Mouse (Mus musculus) right cerebral cortex, adult 18-20 months (tissue): Measurements from ENCODE around the gene Rbp3.

Experiments used
- DNase-seq: peaks from one replicate; pipeline ENCODE4 v3.0.0; 2022; ENCODE audit warnings: mixed read lengths

Gene Rbp3

DNA sequence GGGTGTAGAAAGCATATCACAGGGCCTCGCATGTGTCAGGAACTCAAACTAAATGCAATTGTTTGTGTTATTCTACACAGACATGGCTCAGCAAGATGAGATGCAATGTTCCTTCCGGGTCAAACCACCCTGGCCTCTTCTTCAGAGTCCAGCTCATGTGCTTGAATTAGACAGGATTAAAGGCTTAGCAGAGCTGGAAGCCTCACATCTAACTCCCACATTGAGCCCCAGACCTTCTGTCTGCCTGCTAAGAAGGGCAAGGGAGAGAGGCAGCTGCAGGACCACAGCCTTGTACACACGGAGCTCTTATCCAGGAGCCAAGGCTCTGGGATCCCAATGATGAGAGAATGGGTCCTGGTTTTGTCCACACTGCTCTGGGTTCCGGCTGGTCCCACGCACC lies at the start of gene Rbp3:
TSS of gene Rbp3 (plus strand) at position 243 of the 400 bp plus-strand sequence.
- no peak for DNase-seq

DNA sequence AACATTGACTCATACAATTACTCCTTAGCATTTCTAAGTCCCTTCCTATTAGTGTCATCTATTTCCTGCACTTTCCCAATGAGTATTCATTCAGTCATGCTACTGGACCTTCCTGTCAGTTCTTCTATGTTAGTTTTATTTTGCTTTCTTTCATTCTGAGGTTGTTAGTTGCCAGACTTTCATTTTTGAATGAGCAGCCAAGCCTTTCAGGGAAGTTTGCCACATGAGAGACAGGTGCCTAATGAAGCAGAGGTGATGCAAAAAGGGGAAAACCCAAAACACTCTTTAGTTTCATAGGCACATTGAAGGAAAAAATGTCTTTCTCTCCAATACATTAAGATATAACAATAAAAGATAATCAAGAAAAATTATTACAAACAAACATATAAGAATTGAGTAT lies 49.0 kb upstream of the Rbp3 start:
- DNase-seq = no peak

DNA sequence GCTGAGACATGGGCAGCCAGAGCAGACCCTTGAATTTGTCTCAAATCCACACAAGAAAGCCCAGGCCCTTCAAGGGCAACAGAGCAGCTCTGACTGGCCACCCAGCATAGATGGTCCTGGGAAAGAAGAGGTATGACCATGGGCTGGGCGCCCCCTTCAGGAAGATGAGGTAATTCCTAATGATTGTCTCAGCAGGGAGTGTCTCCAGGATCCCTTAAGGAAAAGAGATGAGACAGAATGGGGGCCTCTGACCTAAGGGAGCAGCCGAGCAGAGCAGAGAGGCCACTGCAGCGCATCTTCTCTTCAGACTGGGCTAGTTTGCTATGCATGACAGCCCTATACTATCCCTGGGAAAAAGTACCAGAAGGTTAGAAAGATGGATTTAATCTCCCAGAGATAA lies 40.1 kb upstream of the Rbp3 start:
- peak; percentile 43 for DNase-seq

DNA sequence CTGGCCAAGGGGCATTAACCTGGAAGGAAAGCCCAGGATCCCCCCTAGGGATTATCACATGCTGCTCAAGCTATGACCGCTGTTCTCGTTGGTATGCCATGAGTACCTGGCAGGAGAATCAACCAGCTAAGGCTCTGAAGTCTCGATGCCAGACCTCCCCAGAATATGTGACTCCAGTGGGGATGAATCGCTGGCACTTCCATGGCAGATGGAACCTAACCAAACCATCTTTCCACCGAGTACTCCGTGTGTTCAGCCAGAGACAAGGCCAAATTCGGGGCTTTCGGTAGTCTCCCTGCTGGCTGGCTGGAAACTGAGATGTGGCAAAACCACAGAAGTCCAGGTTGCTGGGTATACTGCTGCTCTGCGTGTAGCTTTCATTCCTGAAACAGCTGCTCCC lies 39.6 kb upstream of the Rbp3 start:
- DNase-seq = no peak

DNA sequence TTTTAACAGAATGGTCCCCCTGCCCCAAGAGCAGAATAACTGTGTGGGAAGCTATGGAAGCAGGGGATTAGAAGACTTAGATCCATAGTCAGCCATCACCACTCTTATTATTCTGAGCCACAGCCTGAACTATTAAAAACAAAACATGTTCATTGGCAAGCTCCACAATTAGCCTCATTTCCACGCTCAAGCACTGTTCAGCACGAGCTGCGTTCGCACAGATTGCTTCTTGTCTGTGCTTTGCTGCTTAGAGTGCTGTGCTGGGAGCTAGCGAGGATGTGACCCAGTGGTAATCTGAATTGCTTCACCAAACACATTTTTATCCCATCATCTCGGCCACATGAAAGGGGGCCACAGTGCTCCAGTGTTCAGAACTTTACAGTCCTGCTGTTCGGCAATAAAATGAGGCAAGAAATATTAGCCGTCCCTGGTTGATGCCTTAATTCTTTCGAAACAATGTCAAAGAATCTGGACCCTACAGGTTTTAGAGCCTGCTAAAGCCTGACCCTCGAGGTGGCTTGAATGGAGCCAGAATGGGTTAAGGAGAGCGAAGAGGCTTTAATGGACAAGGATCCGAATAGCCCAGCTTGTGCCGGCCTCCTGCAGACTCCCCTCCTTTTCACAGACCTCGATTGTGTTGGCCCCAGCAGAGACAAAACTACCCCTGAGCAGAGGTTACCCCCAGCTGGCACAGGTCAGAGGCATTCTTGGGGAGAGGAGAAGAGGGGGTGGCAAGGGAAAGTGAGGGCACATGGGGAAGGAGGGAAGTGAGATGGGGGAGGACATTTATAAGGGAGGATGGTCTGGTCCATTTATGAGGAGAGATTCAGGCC lies 32.9 kb upstream of the Rbp3 start:
- peak; percentile 29 for DNase-seq

DNA sequence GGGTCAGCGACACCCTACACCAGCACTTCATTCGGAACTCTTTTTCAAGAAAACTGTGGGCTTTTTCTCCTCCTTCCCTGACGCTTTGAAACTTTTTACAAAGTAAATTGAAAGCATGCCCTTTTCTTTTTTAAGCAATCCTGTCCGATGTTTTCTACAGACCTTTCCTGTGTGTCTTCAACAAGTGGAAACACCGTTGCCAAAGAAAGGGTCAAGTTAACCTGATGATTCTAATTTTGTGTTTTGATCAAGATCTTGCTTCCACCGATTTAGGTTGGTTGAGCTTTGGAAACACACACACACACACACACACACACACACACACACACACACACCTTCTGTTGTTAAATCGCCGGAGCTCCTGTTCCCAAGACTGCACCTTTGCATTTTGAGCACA lies 31.0 kb upstream of the Rbp3 start:
- no peak for DNase-seq

DNA sequence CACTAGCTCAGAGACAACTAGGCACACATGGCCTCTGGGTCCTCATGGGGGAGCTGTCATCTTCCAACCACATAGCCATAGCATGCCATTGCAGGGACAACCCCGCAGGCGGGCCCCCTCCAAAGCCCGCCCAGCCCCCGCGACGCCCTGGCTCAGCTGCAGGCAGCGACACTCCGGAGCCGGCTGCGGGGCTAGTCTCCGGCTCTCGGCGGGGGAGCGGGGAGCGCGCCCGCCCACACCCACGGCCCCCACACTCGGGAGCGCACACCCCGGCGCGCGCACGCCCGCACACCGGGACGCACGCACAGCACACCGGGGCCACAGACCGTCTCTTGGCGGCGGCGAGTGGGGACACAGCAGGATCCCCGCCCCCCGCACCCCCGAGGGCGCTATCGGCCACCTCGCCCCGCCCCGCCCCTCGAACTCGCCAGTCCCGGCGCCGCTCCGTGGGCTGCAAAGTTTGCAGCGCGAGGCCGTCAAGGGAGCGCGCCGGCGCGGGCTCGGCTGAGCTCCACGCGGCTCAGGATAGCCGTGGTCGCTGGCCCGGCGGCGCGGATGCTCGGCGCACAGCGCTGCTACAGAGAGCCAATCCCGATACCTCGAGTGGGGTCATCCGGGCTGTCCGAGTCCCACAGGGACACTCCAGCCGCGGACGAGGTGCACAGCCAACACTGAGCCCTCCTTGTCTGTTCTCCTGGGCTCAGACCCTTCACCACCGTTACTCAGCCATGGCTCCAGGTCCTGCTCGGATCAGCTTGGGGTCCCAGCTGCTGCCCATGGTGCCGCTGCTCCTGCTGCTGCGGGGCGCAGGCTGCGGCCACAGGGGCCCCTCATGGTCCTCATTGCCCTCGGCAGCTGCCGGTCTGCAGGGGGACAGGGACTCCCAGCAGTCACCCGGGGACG lies 30.4 kb upstream of the Rbp3 start, which contains the start of gene Gdf10:
TSS of gene Gdf10 (plus strand) at position 420 of the 903 bp plus-strand sequence.
- DNase-seq = peak; percentile 41

DNA sequence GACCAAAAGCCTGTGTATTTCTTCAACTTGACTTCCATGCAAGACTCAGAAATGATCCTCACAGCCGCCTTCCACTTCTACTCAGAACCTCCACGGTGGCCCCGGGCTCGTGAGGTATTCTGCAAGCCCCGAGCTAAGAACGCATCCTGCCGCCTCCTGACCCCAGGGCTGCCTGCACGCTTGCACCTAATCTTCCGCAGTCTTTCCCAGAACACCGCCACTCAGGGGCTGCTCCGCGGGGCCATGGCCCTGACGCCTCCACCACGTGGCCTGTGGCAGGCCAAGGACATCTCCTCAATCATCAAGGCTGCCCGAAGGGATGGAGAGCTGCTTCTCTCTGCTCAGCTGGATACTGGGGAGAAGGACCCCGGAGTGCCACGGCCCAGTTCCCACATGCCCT lies 21.9 kb upstream of the Rbp3 start:
- no peak for DNase-seq

DNA sequence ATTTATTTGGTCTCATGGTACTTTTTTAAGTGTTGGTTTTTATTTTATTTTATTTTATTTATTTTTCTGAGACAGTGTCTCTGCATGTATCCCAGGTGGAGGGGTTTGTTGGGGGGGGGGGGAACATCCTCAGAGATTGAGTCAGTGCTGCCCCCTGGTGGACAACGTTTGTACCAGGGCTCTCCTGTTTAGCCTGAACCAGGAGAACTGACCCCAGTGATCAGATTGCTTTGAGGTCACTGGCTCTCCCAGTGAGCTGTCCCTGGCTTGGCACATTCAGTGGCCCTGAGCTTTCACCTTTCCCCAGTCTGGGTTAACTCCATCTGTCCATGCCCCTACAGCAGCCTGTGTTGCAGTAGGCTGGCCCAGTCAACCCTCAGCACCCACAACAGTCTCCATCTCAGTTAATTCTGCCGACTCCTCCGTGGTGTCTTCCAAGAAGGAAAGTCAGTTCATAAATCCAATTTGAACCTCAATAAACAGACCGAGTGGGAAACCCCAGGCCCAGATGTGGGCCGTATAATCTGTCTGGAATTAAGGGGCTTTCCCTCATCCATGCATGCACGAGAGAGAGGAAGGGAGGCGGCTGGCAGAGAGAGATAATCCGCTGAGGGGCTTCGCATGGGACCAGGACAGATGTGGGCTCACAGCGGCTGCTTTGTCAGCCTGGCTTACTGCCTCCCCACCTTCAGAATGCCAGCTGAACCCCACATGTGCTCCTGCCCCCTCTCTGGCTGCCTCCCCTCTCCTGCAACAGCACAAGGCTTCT lies 20.7 kb upstream of the Rbp3 start:
- DNase-seq = peak; percentile 36

DNA sequence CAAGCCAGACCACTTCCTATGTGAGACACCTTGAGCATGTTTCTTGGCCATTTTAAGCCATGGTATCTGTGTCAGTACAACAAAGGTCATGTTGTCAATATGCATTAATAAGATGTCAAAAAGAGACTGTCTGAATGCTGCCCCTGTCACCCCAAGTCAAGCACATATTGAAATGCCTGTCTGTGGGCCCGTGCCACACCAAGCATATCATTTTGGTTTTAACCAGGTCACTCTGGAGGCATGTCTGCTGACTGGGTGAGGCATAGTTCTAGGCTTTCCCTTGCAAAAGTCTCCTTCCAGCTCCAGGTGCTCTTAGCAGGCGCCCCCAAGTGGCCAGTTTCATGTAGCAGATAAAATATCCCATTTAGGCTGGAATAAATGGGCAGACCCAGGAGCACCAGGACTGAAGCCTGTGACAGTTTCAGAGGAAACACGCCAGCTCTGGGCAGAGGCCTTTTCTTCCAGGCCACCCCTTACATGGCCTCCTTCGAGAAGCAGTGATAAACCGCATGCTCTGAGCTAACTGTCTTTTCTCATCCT lies 20.0 kb upstream of the Rbp3 start:
- DNase-seq = peak; percentile 53

DNA sequence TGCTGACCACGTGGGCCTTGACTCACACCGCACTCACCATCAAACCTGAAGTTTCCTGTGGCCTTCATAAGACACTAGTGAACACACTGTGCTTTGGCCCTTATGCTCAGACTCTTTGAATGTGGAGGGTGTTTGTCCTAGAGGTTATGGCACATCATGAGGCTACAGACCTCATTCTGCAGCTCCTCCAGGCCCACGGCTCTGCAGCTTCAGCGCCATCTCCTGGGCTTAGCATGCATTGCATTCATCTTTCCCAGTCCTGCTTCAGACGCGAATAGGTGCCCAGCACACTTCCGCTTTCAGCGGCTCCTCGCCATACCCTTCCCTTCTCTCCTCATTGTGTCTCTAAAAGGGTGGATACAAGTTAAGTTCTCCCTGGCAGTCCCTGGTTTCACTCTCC lies 14.7 kb upstream of the Rbp3 start:
- peak; percentile 72 for DNase-seq

DNA sequence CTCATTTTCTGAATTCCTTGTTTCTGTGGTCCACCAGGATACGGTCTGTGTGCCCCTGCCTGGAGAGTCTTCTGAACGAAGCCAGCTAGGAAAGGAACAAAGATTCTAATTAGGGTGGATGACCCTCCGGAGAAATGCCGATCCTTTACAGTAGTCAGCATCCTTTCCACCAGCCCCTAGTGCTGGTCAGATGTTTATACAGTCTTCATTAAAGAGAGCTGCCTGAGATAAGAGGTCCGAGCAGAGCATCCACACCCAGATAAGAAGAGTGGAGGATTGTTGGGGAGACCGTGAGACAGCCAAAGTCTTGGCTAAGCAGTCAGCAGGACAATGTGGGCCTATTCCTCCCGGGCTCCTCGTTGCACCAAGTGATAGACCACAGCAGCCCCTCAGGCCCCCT lies 13.1 kb upstream of the Rbp3 start, which contains the start of gene Gdf2:
TSS of gene Gdf2 (plus strand) at position 301 of the 400 bp plus-strand sequence.
- DNase-seq = no peak

DNA sequence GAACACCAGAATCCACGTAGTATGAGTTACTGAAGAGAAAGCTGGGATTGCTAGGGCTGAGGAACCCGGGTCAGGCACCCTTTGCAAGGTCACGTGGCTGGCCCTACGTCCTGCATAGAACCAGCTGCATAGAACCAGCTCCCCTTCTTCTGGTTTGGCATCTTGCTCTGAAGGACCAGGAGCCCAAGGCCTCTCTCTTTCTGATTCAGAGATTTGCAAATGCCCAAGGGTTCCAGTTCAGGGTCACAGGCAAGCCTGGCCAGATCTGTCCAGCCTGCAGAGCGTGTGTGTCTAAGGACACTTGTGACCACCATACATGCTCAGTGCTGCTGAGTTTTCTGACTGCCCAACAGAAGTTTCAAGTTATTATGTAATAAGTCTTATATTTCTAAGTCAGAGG lies 11.6 kb upstream of the Rbp3 start:
- DNase-seq = no peak

DNA sequence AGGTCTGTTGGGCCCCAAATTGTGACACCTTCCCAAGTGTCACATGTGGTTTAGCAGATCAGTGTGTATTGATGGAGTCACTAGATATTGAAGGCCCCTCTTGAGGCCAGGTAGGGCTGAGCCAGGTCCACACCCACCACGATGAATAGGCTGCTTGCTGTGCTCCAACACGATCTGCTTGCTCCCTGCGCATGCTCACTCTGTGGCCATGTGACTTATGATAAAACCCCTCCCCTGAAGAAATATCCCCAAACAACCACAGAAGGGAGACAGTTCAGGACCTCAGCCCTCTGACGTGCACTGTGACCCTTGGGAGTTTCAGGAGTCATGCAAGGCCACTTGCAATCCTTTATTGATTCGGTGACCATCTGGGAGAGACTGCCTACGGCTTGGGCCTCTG lies 7.7 kb upstream of the Rbp3 start:
- DNase-seq = no peak

DNA sequence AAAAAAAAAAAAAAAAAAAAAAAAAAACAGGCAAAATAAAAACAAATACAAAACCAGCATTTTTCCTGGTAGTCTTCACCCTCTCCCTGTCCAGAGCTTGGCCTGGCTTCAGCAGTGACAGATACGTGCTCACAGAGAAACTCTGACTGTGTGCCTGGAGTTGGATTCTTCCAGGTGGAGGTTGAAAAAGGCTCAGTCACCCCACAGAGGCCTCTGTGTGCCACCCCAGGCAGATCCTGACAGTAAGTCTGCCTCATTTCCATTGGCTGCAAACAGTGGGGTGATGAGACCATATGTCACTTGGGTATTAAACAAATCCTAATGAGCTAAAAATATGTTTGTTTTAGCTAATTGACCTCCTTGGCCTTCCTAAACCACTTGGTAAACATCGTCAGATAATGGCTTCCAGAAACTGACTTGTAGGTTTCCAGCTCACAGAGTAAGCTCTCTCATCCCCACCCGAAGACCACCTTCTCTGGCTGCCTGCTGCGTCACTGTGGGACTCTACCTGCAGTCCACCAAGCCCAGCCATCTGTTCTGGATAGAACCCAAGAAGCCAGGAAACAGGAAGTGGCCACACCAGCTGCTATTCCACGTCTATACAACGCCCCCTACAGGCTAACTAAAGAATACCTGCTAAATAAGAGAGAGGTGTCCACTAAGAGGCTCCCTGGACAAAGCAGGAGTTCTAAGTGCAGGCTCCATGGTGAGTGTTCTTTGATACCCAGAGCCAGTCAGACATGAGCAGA lies 1.4 kb upstream of the Rbp3 start:
- no peak for DNase-seq

DNA sequence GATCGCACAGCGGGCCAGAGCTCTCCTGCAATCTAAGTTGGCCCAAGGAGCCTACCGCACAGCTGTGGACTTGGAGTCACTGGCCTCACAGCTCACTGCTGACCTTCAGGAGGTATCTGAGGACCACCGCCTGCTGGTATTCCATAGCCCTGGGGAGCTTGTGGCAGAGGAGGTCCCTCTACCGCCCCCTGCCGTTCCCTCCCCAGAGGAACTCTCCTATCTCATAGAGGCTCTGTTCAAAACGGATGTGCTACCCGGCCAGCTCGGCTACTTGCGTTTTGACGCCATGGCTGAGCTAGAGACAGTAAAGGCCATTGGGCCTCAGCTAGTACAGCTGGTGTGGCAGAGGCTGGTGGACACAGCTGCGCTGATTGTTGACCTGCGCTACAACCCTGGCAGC lies 2.3 kb downstream of the Rbp3 start:
- no peak for DNase-seq

DNA sequence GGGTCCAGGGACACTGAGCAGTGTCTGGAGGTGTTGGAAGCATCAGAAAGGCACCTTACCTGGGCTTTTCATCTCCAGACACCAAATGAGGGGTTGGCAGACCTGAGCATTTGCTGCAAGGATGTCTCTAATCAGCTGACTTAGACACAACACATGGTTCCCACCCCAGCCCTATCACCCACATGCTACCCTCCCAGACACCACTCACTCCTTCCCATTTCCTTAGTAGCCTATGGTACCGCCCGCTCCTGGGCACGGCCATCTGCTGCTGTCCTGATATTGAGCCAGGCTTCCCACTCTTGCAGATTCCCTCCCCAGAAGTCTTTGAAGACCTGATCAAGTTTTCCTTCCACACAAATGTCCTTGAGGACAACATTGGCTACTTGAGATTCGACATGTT lies 4.4 kb downstream of the Rbp3 start:
- no peak for DNase-seq

DNA sequence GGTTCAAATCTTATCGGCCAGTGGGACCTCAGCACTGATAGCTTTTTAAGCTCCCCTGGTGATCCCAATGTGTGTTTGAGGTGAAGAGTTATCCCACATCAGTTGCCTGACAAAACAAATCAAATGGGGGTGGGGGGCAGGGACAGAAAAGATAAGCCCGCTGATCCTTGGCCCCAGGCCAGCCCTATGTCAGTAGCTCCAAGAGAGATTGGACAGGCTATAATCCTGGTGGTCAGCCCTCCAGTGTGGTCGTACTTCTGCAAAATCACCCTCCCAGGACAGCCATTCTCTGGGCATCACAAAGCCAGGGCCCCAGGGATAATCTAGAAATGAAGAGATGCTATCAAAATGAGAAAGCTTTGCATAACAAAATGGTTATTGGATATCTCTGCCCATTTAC lies 5.0 kb downstream of the Rbp3 start:
- DNase-seq = no peak

DNA sequence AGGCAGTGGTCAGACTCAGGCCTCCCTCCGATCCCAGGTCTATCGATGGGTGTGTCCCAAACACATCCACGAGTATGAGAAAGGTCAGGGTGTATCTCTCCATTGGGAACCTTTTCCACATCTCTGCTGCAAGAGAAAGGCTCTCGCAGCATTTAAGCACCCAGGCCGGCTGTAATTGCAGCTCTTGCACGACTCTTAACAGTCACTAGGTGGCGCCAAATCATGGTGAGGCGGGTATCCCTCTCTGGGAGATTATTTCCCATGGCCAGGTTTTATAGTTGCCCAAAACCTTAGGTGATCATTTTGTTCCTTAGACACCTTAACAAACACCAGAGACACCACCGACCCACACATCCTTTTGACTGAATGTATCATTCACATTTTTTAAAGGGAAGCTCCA lies 5.5 kb downstream of the Rbp3 start:
- peak; percentile 39 for DNase-seq

DNA sequence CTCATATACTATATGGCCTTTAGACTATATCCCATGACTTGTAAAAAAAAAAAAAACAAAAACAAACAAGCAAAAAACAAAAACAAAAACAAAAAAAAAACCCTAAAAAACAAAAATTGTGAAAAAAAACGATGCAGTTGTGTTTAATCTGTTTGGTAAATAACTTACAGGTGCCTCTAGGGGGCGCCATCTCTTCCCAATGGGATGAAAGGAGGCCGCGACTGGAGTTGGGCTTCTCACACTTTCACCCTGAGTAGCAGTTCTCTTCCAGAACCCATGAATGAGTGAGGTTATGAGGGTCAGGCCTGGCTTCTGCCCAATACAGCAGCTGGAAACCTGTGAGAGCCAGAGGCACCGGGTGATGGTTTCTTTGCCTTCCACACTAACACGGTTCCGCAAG lies 11.9 kb downstream of the Rbp3 start:
- no peak for DNase-seq

DNA sequence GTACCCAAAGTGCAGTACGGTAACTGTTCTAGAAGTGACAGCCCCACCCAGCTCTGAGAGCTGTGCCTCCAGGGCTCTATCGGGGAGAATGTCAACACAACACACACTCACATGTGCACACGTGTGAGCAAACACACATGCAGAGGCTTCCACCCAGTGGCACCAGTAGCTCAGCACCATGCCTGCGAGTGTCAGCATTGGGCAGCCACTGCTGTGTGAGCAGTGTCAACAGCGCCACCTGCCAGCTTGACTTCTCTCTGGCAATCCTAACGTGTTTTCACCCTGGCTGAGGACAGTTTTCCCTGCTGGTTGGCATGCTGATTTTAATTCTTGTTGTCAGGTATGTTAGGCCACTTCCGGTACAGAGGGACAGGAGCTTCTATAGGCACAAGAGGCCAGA lies 18.9 kb downstream of the Rbp3 start:
- DNase-seq = no peak

DNA sequence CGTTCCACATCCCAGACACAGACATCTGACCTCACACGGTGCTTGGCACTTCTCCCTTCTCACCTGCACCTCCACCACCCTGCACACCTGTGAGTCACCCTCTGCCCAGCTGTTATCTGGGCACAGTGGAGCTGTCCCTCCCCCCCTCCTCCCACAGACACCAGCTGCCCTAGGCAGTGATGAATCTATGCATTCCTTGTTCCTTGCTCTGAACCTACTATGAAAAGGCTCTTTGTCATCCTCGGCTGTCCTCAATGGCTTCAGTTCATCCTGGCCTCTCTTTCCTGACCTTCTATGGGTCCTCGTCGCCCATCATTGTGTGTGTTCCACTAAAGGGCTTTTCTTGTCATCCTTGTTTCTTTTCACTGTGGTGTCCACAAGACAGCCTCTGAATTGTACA lies 20.9 kb downstream of the Rbp3 start:
- peak; percentile 28 for DNase-seq
